Mouse (Mus musculus): ENCODE measurements around the gene Cacna2d2. TPM values are rescaled to one million over a fixed set of nuclear protein-coding genes. Genes with fewer than 3 reads are reported as not detected.

The Cacna2d2 gene
- total and polyA plus RNA-seq, 3 experiments = 12.9 to 14.1 (median 13.3) TPM

DNA sequence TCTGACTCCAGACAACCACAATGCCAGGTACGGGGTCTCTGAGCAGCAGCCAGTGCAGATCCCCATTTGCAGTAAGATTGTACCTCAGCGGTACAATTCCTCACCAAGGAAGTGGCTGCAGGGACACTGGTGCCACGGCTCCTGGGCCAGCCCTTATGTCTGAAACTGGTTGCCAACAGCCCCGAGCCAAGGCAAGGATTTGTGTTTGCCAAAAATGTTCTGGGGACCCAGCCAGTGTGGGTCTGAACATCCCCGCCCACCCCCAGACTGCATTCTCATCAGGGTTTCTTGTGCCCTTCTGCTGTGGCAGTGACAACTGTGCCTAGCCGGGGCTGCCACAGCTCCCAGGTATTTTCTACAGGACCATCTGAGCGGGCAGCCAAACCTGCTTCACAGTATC, 138.8 kb downstream of the Cacna2d2 start:
- H3K27ac ChIP-seq = no peak overlapping the region
- no peaks in the 10 kb centered on the region for H3K27me3 ChIP-seq (ENCODE audit: control insufficient read depth, insufficient read depth, low read length)
- H3K9ac ChIP-seq (ENCODE audit: low read depth, low read length) = no peak overlapping the region
- H3K36me3 ChIP-seq (ENCODE audit: control insufficient read depth, insufficient read depth, low read length) = peaks cover 5% of the 10 kb centered on the region; the same call in 1 of the 2 replicates
- peaks cover 16% of the 10 kb centered on the region for H3K4me1 ChIP-seq (ENCODE audit: control insufficient read depth, insufficient read depth, low read length)
- no peak overlapping the region for H3K4me3 ChIP-seq
- H3K79me2 ChIP-seq (replicated peaks; ENCODE audit: control insufficient read depth, insufficient read depth, low read length) = peaks cover 9% of the 10 kb centered on the region
- 75% methylated on average over 7 of the region's 7 CpGs for WGBS
- DNase-seq = no peak
- TF ChIP-seq CTCF (IDR thresholded peaks at IDR 0.05) (no peak), EP300 (IDR thresholded peaks at IDR 0.05; ENCODE audit: insufficient read depth, low read depth, low read length) (no peak), POLR2A (IDR thresholded peaks at IDR 0.05; ENCODE audit: insufficient read depth, low read depth, low read length) (no peak)
- intact Hi-C loops (cut with DNase I) = loop anchor here (10.0 kb wide), 1 partner anchor 643 kb away; the partner anchor contains the start of gene Manf

DNA sequence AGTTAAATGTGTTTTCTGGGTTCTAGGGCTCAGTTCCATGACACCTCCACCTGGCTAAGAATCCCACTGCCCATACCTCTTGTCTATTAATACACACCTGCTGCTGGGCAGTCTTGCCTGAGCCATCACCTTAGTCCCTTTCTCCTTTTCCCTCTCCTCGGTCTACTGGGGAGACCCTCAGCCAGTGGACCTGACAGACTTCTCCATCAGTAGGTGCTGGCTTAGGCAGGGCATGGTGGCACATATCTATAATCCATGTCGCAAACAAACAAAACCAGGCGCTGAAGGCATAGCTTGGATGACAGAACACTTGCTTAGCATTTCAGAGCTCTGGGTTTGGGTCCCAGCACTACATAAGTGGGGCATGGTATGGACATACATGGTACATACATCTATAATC, 139.3 kb downstream of the Cacna2d2 start:
- peaks cover 9% of the 10 kb centered on the region for H3K79me2 ChIP-seq (replicated peaks; ENCODE audit: control insufficient read depth, insufficient read depth, low read length)
- no peak overlapping the region for H3K9ac ChIP-seq (ENCODE audit: low read depth, low read length)
- no peak for DNase-seq
- intact Hi-C loops (cut with DNase I) = loop anchor here (10.0 kb wide), 1 partner anchor 644 kb away; the partner anchor contains the start of gene Manf
- peaks cover 5% of the 10 kb centered on the region; the same call in 1 of the 2 replicates for H3K36me3 ChIP-seq (ENCODE audit: control insufficient read depth, insufficient read depth, low read length)
- WGBS = 90% methylated on average over 3 of the region's 3 CpGs
- H3K4me1 ChIP-seq (ENCODE audit: control insufficient read depth, insufficient read depth, low read length) = peaks cover 15% of the 10 kb centered on the region
- TF ChIP-seq CTCF (IDR thresholded peaks at IDR 0.05) (no peak), POLR2A (IDR thresholded peaks at IDR 0.05; ENCODE audit: insufficient read depth, low read depth, low read length) (no peak), EP300 (IDR thresholded peaks at IDR 0.05; ENCODE audit: insufficient read depth, low read depth, low read length) (no peak)
- H3K27me3 ChIP-seq (ENCODE audit: control insufficient read depth, insufficient read depth, low read length) = no peaks in the 10 kb centered on the region
- H3K27ac ChIP-seq = no peak overlapping the region
- H3K4me3 ChIP-seq = no peak overlapping the region

DNA sequence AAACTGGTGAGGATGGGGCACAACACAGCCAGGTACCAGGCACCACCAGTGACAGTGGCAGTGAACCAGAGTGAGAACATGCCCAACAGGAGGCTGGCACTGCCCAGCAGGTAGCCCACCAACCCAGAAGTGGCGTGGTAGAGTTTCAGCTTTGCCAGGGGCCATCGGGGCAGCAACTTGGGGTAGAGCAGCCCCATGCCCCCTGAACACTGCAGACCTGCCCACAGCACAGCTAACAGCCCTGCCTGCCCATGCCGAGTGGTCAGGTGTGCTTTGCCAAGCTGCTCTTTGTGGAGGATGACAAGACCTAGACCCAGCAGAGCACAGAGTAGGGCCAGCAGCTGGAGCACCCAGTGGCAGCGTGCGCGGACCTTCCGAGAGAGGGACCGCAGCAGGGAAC, 140.5 kb downstream of the Cacna2d2 start:
- peaks cover 9% of the 10 kb centered on the region for H3K79me2 ChIP-seq (replicated peaks; ENCODE audit: control insufficient read depth, insufficient read depth, low read length)
- H3K4me3 ChIP-seq = no peak overlapping the region
- H3K4me1 ChIP-seq (ENCODE audit: control insufficient read depth, insufficient read depth, low read length) = peaks cover 15% of the 10 kb centered on the region
- no peak overlapping the region for H3K9ac ChIP-seq (ENCODE audit: low read depth, low read length)
- intact Hi-C loops (cut with DNase I) = loop anchor here (10.0 kb wide), 2 partner anchors 645 to 855 kb away; partner anchors contain the start of genes Manf and Tex264
- H3K27ac ChIP-seq = no peak overlapping the region
- H3K27me3 ChIP-seq (ENCODE audit: control insufficient read depth, insufficient read depth, low read length) = no peaks in the 10 kb centered on the region
- peaks cover 5% of the 10 kb centered on the region; the same call in 1 of the 2 replicates for H3K36me3 ChIP-seq (ENCODE audit: control insufficient read depth, insufficient read depth, low read length)
- no peak for TF ChIP-seq CTCF (IDR thresholded peaks at IDR 0.05)
- no peak for TF ChIP-seq POLR2A (IDR thresholded peaks at IDR 0.05; ENCODE audit: insufficient read depth, low read depth, low read length)
- TF ChIP-seq EP300 (IDR thresholded peaks at IDR 0.05; ENCODE audit: insufficient read depth, low read depth, low read length) = no peak
- no peak for DNase-seq
- 92% methylated on average over 8 of the region's 8 CpGs for WGBS

DNA sequence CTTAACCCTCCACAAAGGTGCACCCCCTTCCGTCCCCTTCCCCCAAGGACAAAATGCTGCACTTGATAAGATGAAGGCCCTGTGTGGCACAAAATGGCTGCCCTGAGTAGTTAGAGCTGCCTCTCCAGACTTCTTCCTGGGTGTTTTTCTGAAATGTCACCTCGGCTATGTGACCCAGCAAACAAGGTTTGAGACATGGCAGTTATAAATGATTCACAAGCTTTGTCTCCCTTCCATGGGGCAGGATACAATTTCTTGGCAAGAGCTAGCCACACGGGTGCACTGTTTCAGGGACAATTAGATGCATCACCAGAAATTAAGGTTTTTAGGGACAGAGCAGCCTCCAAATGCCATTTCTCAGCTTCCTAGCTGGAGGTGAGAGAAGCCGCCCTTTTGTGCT, 141.0 kb downstream of the Cacna2d2 start:
- no peak overlapping the region for H3K4me3 ChIP-seq
- no peak overlapping the region for H3K9ac ChIP-seq (ENCODE audit: low read depth, low read length)
- H3K79me2 ChIP-seq (replicated peaks; ENCODE audit: control insufficient read depth, insufficient read depth, low read length) = peaks cover 5% of the 10 kb centered on the region; the same call in 1 of the 2 replicates
- TF ChIP-seq POLR2A (IDR thresholded peaks at IDR 0.05; ENCODE audit: insufficient read depth, low read depth, low read length) (no peak), EP300 (IDR thresholded peaks at IDR 0.05; ENCODE audit: insufficient read depth, low read depth, low read length) (no peak), CTCF (IDR thresholded peaks at IDR 0.05) (no peak)
- no peak overlapping the region for H3K27ac ChIP-seq
- DNase-seq = no peak
- intact Hi-C loops (cut with DNase I) = loop anchor here (10.0 kb wide), 1 partner anchor 856 kb away; the partner anchor contains the start of gene Tex264
- 66% methylated on average over 4 of the region's 4 CpGs for WGBS
- no peaks in the 10 kb centered on the region for H3K27me3 ChIP-seq (ENCODE audit: control insufficient read depth, insufficient read depth, low read length)
- peaks cover 15% of the 10 kb centered on the region for H3K4me1 ChIP-seq (ENCODE audit: control insufficient read depth, insufficient read depth, low read length)
- H3K36me3 ChIP-seq (ENCODE audit: control insufficient read depth, insufficient read depth, low read length) = peaks cover 5% of the 10 kb centered on the region; the same call in 1 of the 2 replicates

DNA sequence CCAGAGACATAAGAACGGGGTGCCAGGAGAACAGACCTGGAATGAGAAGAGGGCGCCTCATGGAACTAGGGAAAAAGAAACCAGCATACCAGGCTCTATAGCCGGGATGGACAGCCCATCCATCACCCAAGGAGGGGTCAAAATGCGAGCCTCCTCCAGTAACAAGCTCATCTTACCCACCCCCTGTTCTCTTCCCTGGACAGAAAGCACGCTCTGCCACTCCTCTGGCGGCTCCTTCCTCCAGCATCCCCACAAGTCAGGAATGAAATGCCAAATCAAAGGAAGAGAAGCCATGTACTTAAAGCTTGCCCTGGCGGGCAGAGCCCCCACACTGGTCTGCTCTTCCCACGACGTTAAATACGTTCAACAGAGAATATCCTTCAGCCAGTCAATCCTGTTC, 141.6 kb downstream of the Cacna2d2 start:
- TF ChIP-seq EP300 (IDR thresholded peaks at IDR 0.05; ENCODE audit: insufficient read depth, low read depth, low read length) (no peak), POLR2A (IDR thresholded peaks at IDR 0.05; ENCODE audit: insufficient read depth, low read depth, low read length) (no peak)
- H3K36me3 ChIP-seq (ENCODE audit: control insufficient read depth, insufficient read depth, low read length) = peaks cover 5% of the 10 kb centered on the region; the same call in 1 of the 2 replicates
- intact Hi-C loops (cut with DNase I) = loop anchor here (10.0 kb wide), 1 partner anchor 856 kb away; the partner anchor contains the start of gene Tex264
- no peak overlapping the region; the same call in 1 of the 2 replicates for H3K27ac ChIP-seq
- H3K9ac ChIP-seq (ENCODE audit: low read depth, low read length) = no peak overlapping the region
- H3K4me3 ChIP-seq = peak overlapping the region; percentile 75
- H3K4me1 ChIP-seq (ENCODE audit: control insufficient read depth, insufficient read depth, low read length) = peaks cover 11% of the 10 kb centered on the region
- 0 out of 2 replicates have a peak, but pooled peaks cover 3% of the 10 kb centered on the region for H3K79me2 ChIP-seq (replicated peaks; ENCODE audit: control insufficient read depth, insufficient read depth, low read length)
- H3K27me3 ChIP-seq (ENCODE audit: control insufficient read depth, insufficient read depth, low read length) = no peaks in the 10 kb centered on the region
- DNase-seq = no peak
- 33% methylated on average over 10 of the region's 10 CpGs for WGBS

Measured in heart, adult 2 months (tissue).